Mouse (Mus musculus) erythroblast, embryonic 14.5 days (primary cell): ENCODE measurements at regions not wholly inside any gene's neighbourhood (a gene's known extent, or its start where the extent isn't known, plus 50 kb on each side); places are given as distances from the start of the nearest gene placed in this dataset.
A peak's percentile ranks its signal among the peaks of the same experiment; 100 is the strongest.
"Not testable (repeated sequence)": the region's sequence is repeated elsewhere in the genome, so short reads cannot be mapped to it uniquely, and the experiment has no call there.

Experiments used
- H3K27me3 ChIP-seq: 2 replicates; pipeline ENCODE4 v1.6.1; 2012; ENCODE audit warnings: inconsistent platforms; ENCODE audit not compliant: control insufficient read depth
- H3K36me3 ChIP-seq: 2 replicates; pipeline ENCODE4 v1.6.1; 2012; ENCODE audit warnings: mild to moderate bottlenecking, inconsistent platforms; ENCODE audit not compliant: control insufficient read depth
- H3K4me1 ChIP-seq: 2 replicates; pipeline ENCODE4 v1.6.1; 2012; ENCODE audit warnings: inconsistent platforms; ENCODE audit not compliant: control insufficient read depth
- H3K4me3 ChIP-seq: replicated peaks from 2 replicates; pipeline ENCODE3; 2012; ENCODE audit warnings: moderate library complexity, mild to moderate bottlenecking, inconsistent platforms
- H3K9me3 ChIP-seq: 2 replicates; pipeline ENCODE4 v1.6.1; 2012; ENCODE audit warnings: low read length, inconsistent platforms, mixed read lengths; ENCODE audit not compliant: control insufficient read depth
- GATA1 ChIP-seq: IDR thresholded peaks from 2 replicates; pipeline ENCODE4 v1.6.1; 2012; ENCODE audit warnings: low read length, inconsistent platforms, mixed read lengths
- TAL1 ChIP-seq: IDR thresholded peaks from 3 replicates; pipeline ENCODE4 v1.6.1; 2012; ENCODE audit warnings: low read length, inconsistent platforms, mixed read lengths

DNA sequence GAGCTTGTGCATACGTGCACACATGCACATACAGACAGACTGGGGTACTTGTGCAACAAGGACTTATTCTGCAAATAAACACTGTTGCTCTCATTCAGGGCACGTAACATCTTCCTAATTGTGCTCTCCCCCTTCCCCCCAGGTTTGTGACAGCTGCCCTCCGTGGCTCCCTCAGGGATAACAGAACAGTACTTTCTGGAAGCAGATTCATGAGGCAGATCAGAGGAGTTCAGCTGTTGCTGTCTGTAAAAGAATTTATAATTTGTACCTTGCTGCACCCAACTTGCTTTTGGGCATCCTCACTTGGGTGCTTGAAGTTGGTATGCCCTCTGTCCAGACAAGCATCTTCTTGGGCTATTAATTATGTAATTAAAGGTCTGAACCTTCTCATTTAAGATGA is 65.5 kb upstream of the Map3k1 start:
- peaks cover 41% of the 10 kb centered on the region for H3K27me3 ChIP-seq
- TF ChIP-seq TAL1: no peak
- TF ChIP-seq GATA1: no peak
- H3K36me3 ChIP-seq: no peaks in the 10 kb centered on the region
- no peaks in the 10 kb centered on the region for H3K9me3 ChIP-seq
- no peak overlapping the region for H3K4me3 ChIP-seq
- peaks cover 19% of the 10 kb centered on the region for H3K4me1 ChIP-seq

DNA sequence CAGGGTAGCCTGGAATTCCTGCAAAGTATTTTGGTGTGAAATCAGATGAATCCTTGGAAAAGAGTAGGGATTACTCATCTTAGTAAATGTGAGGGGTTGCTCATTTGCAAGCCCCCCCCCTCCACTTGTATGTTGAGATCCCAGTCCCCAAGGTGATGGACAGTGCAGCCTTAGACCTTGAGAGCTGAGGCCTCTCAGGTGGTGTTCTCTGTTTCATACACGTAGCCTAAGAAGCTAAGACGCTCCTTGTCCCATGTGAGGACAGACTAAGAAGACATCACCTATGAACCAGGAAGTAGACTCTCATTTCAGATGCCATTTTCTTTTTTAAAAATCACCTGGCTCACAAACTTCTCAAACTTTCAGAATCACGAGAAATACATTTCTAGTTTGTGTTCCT is 67.6 kb upstream of the Map3k1 start:
- Histone ChIP-seq H3K36me3 (no peaks in the 10 kb centered on the region), H3K4me1 (peaks cover 4% of the 10 kb centered on the region), H3K9me3 (no peaks in the 10 kb centered on the region), H3K27me3 (peaks cover 26% of the 10 kb centered on the region), H3K4me3 (no peak overlapping the region)
- no peak for TF ChIP-seq TAL1
- no peak for TF ChIP-seq GATA1

DNA sequence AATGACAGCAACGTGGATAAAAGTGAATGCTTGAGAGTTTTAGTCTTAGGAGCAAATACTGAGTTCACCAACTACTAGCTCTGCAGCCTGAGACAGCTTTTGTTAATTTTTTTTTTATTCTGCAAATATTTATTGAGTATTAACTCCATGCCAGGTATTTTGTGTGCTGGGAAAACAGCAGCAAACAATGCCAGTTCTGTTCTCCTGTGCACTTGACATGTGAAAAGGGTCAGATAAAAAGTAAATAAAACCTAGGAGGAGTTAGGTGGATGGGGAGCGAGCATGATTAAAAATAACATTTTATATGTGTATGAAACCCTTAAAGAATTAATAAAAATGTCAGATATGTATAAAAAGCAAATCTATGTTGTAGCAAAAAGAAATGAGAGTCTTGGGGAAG is 68.1 kb upstream of the Map3k1 start:
- no peak overlapping the region for H3K4me3 ChIP-seq
- peaks cover 23% of the 10 kb centered on the region for H3K27me3 ChIP-seq
- TF ChIP-seq TAL1 (no peak), GATA1 (no peak)
- H3K9me3 ChIP-seq: no peaks in the 10 kb centered on the region
- H3K4me1 ChIP-seq: peaks cover 4% of the 10 kb centered on the region
- H3K36me3 ChIP-seq: no peaks in the 10 kb centered on the region

DNA sequence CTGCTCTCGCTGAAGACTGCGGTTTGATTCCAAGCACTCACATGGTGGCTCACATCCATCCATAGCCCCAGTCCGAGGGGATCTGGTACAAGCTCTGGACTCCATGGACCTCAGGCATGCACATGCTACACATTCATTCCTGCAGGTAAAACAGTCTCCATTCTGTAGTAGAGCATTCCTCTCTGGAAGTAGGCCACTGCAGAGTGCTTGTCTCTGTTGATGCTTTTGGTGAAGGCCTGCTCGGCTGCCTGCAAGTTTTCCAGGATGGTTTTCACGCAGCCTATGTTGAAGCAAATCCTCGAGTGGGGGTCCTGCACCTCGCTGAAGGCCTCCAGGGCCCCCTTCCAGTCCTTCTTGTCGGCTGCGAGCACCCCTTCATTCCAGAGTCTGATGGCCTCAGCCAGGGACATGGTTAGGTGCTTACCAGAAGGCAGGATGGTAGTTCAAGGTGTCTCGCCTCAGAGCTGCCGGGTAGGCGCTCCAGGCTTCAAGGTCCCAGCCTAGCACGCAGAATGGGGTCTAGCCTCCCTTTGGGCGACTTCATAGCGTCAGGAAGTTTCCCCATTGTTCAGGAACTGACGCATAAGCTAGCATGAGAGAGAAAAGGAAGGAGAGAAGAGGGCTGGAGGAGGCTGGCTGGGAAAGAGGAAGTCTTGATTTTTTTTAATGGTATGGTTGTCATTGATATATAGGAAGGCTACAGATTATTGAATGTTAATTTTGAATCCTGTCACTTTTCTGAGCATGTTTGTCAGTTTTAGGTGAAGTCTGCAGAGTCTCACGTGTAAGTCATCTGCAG is 75.2 kb upstream of the Map3k1 start:
- not testable (repeated sequence) for H3K9me3 ChIP-seq, H3K4me3 ChIP-seq, H3K36me3 ChIP-seq, H3K4me1 ChIP-seq
- H3K27me3 ChIP-seq: peaks cover 18% of the 10 kb centered on the region

DNA sequence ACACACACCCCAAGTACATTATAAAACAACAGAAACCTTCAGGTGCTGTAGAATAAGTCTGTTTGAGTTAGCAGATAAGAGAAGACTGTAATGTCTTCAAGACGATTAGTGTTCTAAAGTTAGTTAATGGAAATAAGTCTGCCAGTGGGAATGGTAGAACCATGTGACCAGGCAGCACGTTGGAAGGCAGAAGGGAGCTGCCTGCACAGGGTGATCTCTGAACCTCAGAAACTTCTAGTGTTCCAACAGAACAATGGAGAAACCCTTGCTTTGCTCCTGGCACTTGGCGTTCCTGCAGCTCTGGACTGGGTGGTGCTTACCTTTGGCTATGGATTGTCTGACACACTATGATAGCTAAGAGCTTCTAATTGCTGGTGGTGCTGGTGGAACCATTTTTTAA is 82.0 kb upstream of the Map3k1 start:
- TF ChIP-seq GATA1: no peak
- no peak for TF ChIP-seq TAL1
- Histone ChIP-seq H3K9me3 (no peaks in the 10 kb centered on the region), H3K36me3 (no peaks in the 10 kb centered on the region), H3K4me3 (no peak overlapping the region), H3K27me3 (peaks cover 36% of the 10 kb centered on the region), H3K4me1 (peaks cover 34% of the 10 kb centered on the region)

DNA sequence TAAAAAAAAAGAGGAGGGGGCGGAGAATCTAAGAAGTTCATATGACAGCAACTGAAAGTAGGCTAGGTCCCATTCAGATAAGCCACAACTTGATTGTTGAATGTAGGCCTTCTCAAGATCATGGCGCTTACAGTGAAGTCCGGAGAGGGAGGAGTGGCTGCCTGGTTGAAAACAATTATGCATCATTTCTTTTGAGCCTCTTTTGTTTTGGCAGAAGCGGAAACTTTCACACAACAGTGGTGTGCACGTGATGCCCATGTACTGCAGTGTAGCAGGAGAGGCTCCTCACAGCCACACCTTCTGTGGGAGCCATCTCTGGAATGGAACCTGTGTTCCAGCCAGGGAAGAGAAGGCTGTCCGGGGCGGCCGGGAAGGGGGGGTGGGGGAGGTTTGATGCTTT is 83.3 kb upstream of the Map3k1 start:
- Histone ChIP-seq H3K4me1 (peaks cover 46% of the 10 kb centered on the region), H3K4me3 (no peak overlapping the region), H3K9me3 (no peaks in the 10 kb centered on the region), H3K36me3 (no peaks in the 10 kb centered on the region), H3K27me3 (peaks cover 46% of the 10 kb centered on the region)
- TF ChIP-seq GATA1 (no peak), TAL1 (no peak)

DNA sequence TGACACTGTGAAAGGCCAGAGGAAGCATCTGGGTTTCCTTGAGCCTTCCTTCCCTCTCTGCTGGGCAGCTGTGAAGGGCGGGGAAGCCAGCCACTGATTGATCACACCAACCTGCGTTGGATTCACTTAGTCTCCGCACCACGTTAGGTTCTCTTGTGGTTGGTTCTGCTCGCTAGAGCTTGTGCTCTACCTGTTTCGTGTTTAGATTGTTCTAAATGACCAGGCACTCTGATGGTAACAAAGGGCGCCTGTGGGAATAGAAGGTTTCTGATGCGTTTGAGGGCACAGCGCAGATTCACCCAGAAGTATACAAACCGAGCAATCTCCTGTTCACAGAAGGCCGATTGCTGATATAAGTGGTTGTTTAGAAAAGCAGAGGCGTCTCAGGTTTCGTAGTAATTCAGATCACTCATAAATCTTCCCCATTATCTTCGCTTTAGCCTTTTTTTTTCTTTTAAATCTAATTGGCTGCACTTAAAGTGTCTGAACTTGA is 84.5 kb upstream of the Map3k1 start:
- Histone ChIP-seq H3K9me3 (no peaks in the 10 kb centered on the region), H3K27me3 (peaks cover 46% of the 10 kb centered on the region), H3K4me3 (no peak overlapping the region), H3K4me1 (peaks cover 46% of the 10 kb centered on the region), H3K36me3 (no peaks in the 10 kb centered on the region)
- no peak for TF ChIP-seq GATA1
- no peak for TF ChIP-seq TAL1

DNA sequence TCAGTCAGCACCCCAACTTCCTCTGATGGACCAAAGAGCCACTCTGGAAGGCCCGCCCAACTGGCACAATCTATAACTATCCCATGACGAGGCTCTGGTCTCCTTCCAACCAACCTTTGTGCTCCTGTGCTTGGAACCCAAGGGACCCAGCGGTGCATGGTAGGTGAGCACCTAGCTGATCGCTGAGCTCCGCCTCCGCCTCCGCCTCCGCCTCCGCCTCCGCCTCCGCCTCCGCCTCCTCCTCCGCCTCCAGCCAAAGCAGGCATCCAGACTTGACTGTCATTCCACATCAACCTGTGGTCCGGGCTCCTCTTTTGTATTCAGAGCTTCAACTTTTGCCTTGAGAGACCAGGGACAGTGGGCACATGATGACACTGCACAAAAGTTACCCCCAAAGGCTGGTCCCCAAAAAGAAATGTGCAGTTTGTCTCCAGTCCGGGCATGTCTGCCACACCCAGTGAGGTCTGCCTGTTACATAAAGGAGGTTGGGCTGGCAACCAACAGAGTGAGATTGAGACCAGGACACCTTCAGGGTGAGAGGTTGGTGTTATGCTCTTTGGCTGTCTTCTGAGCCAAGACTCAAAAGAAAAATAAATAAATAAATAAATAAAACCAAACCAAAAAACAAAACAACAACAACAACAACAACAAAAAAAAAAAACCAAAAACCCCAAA is 86.1 kb upstream of the Map3k1 start:
- Histone ChIP-seq H3K27me3 (peaks cover 46% of the 10 kb centered on the region), H3K36me3 (no peaks in the 10 kb centered on the region), H3K4me1 (peaks cover 50% of the 10 kb centered on the region), H3K9me3 (no peaks in the 10 kb centered on the region), H3K4me3 (peak overlapping the region; percentile 64)
- no peak for TF ChIP-seq GATA1
- no peak for TF ChIP-seq TAL1

DNA sequence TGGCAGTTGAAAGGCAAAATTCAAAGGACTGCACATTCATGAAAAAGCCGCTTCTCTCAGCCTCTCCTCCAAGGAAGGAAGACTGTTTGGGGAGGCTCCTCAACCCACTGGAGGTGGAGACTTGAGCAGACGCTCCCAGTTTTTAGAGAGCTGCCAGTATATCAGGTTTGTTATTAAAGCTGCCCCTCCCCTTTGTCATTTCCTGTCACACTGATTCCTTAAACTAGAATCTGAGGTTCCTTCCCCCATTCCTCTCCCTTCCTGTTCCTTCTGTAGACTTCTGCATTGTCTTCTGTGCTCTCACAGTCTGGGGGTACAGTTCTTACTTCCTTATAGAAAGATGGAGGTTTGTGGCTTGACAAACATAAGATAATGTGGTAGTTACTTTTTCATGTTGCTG is 87.5 kb upstream of the Map3k1 start:
- peaks cover 40% of the 10 kb centered on the region for H3K27me3 ChIP-seq
- peaks cover 50% of the 10 kb centered on the region for H3K4me1 ChIP-seq
- H3K36me3 ChIP-seq: no peaks in the 10 kb centered on the region
- H3K4me3 ChIP-seq: no peak overlapping the region
- no peaks in the 10 kb centered on the region for H3K9me3 ChIP-seq
- TF ChIP-seq GATA1 (no peak), TAL1 (no peak)
